Mouse (Mus musculus) adrenal gland, adult 18-20 months (tissue): ENCODE data around the gene Fam83f. TPM values are rescaled to one million over a fixed set of nuclear protein-coding genes. Genes with fewer than 3 reads are reported as not detected.

Experiments
- DNase-seq, 2 experiments: peaks; one replicate each; pipeline ENCODE4 v3.0.0; 2021 to 2022; ENCODE audit warnings: low spot score in 2 of 2
- long read RNA-seq, 2 experiments: library from polyadenylated mRNA; stranded (forward); transcript quantifications; one replicate each; pipeline ENCODE4 v2.0.0; 2021
- total RNA-seq, 2 experiments: library from RNA; stranded (reverse); gene quantifications; 1 replicate in 1 of 2; 2 replicates in 1 of 2; pipeline ENCODE4 v1.2.3; 2021

The Fam83f gene
- under 1 TPM in 1 of 2 experiments, not detected in 1; 0.42 TPM for total RNA-seq
- long read RNA-seq, experiment 1 = 0 reads
- long read RNA-seq, experiment 2, partial matches to known transcripts = 0 of 1 reads
- long read RNA-seq, experiment 2, other reads (novel, unspliced or antisense) = 0 of 1 reads

GRCm38 (mm10) chr15:80671295-80672252 lies at the start of gene Fam83f:
TSS of gene Fam83f (plus strand) at chr15:80671847.
- DNase-seq = peak; percentile 20 to 36

- DNase-seq = no peak
Measured at GRCm38 (mm10) chr15:80623171-80623837, 48.3 kb upstream of the Fam83f start.

GRCm38 (mm10) chr15:80626472-80626871 lies 45.2 kb upstream of the Fam83f start:
- no peak for DNase-seq

GRCm38 (mm10) chr15:80630147-80630546 lies 41.5 kb upstream of the Fam83f start:
- DNase-seq = no peak

GRCm38 (mm10) chr15:80630711-80631110 lies 40.9 kb upstream of the Fam83f start:
- DNase-seq = no peak

- no peak for DNase-seq
Measured at GRCm38 (mm10) chr15:80631311-80631710, 40.3 kb upstream of the Fam83f start.

GRCm38 (mm10) chr15:80632280-80632893 lies 39.3 kb upstream of the Fam83f start:
- DNase-seq = no peak

DNA sequence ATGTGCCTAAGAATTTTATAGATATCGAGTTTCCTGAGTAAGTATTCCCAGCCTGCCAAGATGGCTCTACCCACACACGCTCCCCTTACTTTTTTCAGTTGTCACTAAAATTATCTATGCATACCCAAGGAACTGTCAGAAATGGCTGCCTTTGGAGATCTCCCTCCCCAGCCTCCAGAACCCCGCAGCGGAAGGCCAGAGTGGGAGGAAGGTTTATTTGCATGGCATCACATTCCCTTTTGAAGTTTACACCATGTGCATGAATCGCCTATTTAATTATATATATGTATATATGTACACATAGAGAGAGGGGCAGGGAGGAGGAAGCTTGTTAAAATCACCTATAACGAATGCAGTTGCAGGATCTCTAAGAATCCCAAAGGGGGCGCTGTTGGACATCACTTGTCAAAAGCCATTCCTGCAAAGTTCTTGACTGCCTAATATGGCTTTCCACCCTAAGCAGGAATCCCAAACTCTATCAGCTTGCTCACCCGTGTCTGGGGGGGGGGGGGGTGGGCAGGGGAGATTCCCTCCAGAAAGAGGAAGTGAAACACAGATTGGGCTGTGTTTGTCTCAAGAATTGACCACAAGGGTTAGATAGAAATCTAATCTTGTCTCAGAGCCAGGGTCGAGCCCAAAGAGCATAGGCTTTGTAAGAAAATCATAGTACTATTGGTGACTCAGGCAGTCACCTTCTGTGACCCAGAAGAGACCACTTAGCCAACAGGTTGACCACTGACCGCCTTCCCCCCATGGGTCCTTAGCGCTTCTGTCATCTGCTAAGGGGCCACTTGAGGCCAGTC lies 37.1 kb upstream of the Fam83f start:
- no peak for DNase-seq

DNA sequence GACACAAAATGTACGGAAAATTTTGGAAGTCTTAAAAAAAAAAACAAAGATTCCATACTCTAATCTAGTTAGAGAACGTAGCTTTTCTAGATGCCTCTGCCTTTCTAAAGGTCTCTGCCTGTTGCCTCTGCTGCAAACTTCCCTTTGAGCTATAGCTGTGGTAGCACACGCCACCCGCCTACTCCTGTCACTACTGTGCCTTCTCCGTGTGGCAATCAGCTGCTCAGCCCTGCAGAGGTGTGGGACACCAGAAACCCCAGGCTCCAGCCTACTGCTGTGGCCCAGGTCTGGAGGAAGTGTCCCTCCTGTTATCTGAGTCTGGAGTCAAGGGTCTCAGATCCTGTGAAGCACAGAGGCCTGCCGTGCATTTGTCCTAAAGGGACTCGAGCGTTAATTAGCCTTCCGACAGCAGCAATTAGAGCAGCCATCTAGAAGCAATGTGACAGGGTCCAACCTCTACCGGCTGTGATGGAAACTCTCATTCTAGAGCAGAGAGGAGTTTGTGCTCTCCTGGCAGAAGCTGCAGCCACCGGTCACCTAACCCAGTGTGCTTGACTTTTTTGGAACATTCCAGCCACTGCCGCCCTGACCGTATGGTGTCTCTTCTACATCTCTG lies 34.8 kb upstream of the Fam83f start:
- no peak for DNase-seq

DNA sequence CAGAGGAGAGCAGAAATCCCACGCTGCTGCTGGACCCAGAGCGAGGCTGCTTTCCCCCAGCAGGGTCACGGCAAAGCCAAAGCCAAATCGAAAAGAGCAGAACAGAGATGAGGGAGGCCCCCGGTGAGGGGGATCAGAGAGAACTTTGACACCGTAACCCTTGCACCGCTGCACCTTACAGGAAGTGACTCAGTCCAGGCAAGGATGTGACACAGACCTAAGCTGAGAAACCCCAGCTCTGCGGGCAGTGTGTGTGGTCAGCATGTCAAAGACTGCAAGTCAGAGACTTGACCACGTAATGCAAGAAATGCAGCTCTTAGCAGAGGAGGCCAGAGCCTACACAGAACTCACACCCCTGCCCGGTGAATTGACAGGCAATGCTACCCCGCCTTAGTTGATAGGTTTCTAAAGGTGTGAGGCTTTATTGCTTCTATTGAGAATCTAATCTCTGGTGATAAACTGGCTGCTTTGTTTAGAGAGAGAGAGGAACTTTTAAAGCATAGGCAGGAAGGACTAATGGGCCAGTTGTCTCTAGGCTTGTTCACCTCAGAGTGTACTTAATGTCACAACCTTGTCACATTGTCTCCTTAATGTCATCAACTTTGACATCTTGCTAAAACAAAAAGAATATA lies 32.5 kb upstream of the Fam83f start:
- no peak for DNase-seq

- DNase-seq = no peak
Measured at GRCm38 (mm10) chr15:80639874-80640273, 31.8 kb upstream of the Fam83f start.

- no peak for DNase-seq
Measured at GRCm38 (mm10) chr15:80641702-80642435, 29.8 kb upstream of the Fam83f start.

DNA sequence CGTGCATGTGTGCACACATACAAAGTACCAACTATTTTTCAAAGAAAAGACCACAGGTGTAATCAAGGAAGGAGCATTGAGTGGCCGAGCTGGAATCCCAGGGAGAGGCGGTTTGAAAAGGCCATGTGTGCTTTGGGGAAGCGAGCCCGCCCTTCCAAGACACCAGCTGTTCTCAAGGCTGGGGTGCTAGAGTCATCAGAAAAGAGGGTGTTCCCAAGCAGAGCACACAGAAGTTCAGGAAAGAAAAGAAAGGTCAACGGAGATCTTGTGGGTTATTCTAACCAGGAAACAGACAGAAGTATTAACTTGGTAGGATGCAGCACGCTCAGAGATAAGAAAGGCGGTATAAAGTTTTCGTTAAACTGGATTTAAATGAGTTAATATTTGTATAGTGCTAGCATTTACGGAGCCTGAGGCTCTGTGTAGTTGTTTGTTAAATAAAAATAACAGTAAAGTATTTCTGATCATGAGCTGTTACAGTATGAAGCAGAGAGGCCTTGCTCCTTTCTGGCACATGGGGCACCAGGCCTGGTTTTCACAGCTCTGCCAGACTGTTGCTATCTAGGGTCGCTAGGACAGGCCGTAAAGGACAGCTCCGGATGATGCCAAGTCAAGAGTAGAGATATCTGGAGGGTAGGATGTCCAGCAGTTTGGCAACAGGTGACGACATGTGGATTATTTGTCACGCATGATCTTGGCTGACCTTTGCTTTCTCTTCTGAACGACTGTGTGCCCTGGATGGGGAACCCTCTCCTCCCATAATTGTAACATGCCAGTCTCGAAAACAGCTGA lies 26.4 kb upstream of the Fam83f start:
- DNase-seq = no peak

- DNase-seq = no peak
Measured at GRCm38 (mm10) chr15:80648977-80649606, 22.6 kb upstream of the Fam83f start.

DNA sequence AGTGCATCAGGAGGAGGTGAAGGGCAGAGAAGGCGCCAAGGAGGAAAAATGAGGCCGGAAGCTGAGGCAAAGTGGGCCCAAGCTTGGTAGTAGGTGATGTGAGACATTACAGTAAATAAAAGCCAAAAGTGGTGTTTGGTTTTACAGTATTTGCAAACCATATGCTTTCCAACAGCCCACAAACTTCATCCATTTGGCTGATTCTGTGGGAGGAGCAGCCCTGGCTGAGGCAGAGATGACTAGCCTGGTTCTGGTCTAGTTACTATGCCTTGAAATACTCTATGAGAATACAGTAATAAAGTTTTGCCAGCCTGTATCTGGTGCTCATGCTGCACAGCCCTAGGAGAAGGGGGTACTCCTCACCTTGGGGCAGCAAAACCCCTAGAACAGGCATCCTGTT lies 21.2 kb upstream of the Fam83f start:
- no peak for DNase-seq

DNA sequence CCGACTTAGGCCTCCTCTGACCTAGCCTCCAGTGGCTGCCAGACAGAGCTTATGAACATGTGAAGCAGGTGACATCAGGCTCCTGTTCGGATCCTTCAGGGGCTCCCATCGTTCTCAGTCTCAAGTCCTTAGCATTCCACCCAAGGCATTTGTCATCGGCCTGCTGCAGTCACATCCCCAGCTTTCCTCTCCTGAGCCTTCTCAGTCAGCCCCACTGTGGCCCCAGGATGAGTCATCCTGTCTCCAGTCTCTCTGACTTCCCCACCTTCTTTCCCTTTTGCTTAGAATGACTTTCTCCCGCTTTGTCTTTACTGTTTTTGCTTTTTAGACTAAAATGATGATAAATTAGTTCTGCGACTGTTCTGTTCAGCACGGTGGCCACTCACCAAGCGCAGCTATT lies 17.8 kb upstream of the Fam83f start:
- no peak for DNase-seq

DNA sequence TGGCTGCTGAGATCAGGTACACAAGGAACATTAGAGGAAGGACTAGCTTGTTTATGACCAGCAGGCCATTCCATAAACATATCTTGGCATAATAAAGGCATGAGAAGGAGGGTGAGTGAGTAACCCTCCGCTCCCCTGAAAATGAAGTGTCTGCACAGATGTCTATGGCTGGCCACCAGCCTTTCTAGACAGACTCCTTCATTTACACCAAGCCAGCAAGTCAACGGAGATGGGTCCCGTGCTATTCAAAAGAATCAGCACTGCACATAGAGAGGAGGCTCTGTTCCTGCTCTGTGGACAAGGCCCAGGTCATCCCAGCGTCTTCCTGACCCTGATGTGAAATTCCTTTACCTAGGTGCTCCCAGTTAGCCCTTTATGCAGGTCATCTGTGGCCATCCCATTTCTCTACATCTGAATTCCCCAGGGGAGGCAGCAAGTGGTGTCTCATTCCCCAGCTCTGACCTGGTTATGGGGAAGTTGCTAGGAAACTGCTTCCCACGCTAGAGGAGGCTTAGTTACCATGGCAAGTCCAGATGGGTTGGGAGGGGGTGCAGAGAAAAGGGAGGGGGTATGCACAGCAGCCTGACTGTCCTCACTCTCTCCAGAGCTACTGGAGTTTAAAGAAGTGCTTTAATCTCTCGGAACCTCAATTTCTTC lies 12.7 kb upstream of the Fam83f start:
- DNase-seq = no peak
